Mouse (Mus musculus): ENCODE results near the gene F12.

The F12 gene
- long read RNA-seq, experiment 1 = 0 reads
- long read RNA-seq, experiment 2 = 0 reads

DNA sequence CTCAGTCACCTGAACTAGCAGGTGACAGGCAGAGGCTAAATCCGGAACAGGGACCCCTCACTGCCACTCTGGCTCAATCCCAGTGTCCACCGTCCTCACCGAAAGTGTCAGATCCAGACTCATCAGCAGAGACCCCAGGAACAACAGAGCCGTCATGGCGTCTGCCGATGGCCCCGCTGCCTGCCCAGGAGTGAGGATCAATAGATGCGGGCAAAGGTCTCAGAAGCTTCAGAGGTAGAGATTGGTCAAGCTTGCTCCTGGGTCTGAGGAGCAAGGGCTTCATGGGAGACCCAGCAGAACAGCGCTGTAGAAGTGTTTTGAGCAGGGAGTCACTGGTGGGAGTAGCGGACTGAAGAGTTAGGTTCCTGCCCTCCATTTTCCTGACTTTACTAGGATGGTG lies at the start of gene F12:
TSS of gene F12 (minus strand) at position 181 of the 400 bp plus-strand sequence.
- intact Hi-C loops (cut with DNase I) = no loop called here

DNA sequence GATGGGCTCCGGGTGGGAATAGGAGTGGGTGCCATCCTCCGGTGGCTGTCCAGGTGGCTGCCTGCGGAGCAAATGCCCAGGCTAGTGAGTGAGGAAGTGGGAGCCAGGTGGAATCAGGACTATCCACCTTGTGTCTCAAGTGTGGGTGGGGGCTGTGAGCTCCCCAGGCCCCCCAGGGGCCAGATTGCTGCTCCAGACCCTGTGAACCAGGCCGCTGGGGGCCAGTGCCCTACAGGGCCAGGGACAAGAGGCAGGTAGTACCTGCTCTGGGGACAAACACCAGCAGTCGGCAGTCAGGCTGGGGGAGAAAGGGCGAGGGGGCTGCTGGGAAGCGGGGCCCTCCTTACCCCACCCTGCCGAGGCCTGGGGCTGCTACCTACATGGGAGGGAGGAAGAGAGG lies 49.7 kb upstream of the F12 start:
- intact Hi-C loops (cut with DNase I) = no loop called here

DNA sequence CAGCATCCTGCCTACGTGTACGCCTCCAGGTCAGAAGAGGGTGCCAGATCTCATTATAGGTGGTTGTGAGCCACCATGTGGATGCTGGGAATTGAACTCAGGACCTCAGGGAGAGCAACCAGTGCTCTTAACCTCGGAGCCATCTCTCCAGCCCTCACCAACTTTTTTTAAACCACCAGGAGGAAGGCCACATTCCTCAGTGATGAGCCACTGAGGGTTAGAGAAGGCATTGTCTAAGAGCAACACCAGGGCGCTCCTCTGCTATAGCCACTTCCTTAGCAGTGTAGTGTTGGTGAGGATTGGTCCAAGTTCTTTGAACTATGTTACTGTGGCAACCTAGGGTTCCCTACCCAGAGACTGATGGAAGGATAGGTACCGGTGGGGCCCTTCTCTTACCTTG lies 49.2 kb upstream of the F12 start:
- intact Hi-C loops (cut with DNase I) = no loop called here

DNA sequence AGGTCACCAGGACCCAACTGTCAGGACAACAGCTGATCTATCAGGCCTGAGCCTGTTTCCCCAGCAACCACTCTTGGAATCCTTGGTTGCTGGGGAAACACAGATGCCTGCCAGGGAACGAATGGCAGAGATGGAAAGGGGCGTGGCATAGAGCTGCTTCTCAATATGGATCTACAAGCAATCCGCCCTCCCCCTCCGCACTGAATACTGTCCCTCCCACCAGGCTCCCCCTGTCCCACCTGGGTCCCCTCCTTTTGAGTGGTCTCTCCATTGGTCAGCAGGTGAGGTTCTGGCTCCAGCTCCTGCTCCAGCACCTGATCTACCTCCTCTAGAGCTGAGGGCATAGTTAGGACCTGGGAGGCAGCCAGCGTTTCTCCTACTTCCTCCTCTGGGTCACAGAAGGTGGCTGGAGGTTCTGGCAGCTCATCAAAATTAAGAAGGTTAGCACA lies 48.1 kb upstream of the F12 start:
- intact Hi-C loops (cut with DNase I) = no loop called here

DNA sequence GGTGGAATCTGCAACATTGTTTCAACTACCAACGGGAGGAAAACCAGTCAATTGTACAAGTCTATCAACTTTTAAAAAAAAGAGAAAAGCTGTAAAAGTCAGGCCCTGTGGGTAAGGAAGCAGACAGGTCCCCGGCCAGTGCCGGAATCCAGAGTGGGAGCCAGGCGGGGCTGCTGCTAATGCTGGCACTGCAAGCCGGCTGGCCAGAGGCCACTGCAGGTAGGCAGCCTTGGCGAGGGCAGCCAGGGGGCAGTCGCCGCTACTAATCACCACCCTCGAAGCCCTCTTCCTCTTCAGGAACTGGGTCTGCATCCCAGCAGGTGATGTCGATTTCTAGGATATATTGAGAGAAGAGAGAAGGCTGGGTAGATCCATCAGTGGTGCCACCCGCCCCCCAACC lies 47.4 kb upstream of the F12 start:
- intact Hi-C loops (cut with DNase I) = loop anchor here (2.0 kb wide), 1 partner anchor 43 kb away; no protein-coding TSS in a partner anchor

DNA sequence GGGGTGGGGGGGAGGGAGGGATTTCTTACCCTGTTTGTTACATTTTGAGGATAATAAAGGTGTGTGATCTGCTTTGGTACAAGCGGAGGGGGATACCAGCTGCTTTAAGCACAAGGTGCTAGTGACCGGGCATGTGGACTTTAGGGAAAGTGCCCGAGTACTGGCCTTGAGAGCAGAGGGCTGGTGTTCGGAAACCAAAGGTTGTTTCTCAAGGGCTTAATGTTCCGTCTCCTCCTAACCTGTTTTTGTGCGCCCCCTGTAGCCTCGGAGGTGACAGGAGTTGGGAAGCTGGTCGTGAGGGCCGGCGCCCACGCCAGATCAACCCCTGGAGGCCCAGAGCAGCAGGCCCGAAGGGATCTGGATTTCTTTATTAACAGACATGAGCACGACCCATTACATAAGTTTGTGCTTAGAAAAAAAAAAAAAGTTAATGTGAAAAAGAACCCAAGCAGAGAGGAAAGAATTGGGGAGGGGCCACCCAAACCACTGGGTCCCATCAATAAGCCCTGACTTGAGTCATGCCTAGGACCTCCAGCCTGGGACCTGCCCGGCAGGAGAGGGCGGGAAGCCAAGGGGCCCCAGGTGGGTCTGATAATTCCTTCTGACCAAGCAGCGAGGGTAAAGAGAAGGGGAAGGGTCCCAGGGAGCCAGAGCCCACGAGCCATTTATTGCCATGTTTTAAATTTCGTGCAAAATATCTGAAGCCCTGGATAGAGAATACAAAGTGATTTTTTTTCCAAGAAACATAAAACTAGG lies 46.7 kb upstream of the F12 start:
- intact Hi-C loops (cut with DNase I) = loop anchor here (2.0 kb wide), 1 partner anchor 44 kb away; no protein-coding TSS in a partner anchor

DNA sequence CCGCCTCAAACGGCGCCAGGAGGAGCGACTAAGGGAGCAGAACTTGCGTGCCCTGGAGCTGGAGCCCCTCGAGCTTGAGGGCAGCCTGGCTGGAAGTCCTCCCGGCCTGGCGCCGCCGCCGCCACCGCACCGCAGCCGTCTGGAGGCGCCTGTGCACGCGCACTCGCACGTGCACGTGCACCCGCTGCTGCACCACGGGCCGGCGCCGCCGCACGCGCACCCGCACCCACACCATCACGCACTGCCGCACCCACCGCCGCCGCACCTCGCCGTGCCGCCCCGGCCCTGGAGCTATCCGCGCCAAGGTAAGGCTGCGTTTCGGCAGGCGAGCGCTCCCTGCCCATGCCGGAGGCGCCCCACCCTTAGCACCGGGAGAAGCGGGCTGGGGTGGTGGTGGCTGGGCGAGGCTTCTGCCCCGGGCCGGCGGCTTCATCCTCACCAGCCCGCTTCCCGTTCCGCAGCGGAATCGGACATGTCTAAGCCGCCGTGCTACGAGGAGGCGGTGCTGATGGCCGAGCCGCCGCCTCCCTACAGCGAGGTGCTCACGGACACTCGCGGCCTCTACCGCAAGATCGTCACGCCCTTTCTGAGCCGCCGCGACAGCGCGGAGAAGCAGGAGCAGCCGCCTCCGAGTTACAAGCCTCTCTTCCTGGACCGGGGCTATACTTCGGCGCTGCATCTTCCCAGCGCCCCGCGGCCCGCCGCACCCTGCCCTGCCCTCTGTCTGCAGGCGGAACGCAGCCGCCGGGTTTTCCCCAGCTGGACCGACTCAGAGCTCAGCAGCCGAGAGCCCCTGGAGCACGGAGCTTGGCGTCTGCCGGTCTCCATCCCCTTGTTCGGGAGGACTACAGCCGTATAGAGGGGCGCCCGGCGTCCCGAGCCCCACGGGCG lies 45.8 kb upstream of the F12 start:
- intact Hi-C loops (cut with DNase I) = loop anchor here (2.0 kb wide), 1 partner anchor 44 kb away; no protein-coding TSS in a partner anchor

DNA sequence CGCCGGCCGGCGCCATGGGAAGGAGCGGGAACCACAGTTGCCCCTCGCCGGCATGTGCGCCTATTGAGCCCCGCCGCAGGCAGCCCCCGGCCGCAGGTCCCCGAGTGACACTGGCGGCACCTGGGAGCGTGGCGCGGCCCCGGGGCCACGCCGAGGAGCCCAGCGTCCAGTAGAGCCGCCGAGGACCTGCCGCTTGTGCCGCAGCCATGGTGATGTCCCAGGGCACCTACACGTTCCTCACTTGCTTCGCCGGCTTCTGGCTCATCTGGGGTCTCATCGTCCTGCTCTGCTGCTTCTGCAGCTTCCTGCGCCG lies 45.2 kb upstream of the F12 start:
- intact Hi-C loops (cut with DNase I) = loop anchor here (2.0 kb wide), 3 partner anchors 45 to 67 kb away; no protein-coding TSS in a partner anchor

DNA sequence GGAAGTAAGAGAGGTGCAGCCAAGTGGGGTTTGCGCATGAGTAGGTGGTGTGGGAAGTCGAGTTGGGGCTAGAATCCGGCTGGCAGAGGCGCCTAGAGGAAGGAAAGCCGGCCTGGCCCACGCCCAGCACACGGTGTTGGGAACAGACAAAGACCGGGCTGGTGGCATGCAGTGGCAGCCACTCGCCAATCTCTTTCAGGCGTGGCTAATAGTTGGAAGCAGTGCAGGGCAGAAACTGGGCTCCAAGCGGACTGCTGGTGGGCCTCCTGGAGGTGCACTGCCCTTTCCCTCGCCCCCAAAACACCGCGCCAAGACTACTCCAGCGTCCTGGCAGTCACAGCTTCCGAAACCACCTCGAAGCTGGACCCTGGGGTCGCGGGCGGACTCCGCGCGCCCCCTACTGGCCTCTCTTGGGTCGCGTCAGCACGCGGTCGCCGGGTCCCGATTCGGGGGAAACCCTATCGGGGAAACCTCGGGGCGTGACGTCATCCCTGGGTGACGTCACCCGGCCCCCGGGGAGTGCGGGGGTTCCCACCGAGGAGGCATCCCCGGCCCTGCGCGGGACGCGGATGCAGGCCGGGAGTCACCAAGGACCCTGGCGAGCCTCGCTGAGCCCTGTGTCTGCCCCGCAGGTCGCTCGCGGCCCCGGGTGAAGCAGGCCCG lies 44.7 kb upstream of the F12 start:
- intact Hi-C loops (cut with DNase I) = loop anchor here (2.0 kb wide), 2 partner anchors 50 to 66 kb away; no protein-coding TSS in a partner anchor

DNA sequence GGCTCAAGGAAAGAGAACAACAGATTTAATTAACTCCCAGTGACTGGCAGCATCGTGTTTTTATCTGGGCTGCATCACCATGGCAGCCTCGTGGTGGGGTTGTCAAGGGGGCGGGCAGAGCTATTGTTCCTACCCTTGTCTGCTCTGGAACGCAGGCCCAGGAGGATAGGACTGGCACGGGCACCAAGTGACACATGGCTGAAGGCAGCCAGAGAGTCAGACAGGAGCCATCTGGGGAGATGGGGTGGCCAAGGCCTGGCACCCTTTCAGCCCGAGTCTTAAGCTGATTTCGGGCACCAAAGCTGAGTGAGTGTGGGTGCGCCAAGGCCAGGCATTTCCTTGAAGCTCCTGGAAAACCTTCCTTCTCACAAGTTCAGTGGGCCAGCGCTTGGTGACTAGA lies 43.8 kb upstream of the F12 start:
- intact Hi-C loops (cut with DNase I) = loop anchor here (2.0 kb wide), 2 partner anchors 50 to 66 kb away; no protein-coding TSS in a partner anchor

DNA sequence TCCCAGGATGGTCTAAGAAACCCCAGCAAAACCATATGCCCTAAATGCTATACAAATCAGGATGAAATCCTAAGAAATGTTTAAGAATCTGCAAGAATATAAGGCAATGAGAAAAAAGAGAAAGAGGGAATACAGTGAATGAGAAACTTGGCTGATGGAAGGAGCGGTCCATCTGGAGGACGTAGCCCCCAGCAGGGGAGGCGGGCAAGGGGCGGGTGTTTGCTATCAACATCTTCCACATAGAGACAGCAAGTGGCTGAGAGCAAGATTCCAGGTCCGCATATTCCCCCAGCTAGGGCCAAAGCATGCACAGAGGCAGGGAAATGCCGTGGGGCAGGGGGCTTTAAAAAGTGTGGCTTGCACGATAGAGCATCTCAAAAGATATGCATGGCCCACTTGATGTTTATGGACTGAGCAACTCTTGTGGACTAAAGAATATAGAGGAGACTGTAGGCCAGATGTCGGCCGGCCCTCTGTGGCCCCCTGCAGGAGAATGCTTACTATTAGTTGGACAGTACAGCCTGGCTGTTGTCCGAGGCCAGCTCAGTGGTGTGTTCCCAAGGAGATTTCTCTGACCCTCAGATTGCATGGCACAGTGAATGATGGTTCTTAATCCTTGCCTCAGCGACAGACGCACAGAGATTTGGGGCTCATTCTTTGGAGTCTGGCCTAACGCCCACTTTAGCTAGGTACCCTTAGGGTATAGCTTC lies 42.4 kb upstream of the F12 start:
- intact Hi-C loops (cut with DNase I) = no loop called here

DNA sequence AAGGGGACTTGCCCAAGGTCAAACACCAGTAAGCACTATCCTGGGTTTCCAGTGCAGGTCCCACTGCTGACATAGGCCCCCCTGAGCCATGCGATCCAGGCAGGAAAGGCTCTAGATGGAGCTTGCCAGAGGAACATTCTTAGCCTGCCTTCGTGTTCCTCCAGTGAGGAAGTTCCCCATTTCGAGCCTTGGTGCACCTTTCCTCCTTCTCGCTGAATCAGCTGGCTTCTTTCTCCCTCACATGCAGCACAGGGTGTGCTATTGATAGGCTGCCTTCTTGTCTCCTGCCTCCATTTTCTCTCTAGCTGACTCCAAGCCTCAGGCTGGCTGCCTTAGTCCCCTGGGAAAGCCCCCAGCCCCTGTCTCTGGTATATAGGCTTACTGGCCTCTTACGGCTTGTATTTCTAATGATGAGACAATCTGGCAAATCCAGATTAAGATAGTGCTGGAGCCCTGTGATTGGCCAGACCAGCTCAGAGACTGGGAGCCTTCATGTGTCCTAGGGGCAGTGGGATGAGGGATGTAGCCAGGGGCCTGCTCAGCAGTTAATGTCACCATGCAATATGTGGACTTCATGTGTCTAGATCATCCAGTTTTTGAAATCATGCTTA lies 39.3 kb upstream of the F12 start:
- intact Hi-C loops (cut with DNase I) = no loop called here

DNA sequence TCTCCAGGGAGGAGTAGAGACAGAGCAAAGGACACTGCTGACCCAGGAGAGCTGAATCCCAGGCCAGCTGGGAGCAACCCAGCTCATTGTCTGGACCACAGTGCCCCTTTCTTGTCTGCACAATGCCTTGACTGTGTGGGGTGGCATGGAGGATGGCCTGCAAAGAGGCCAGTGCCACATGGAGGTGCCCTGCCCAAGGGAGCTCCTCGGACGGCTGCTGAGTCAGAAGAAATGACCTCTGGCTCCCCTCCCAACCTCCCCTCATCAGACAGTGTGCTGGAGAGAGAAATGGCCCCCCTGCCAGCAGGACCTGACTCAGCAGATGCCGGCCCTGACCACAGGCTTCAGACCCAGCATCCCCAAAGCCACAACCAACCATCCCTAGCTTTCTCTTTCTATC lies 38.6 kb upstream of the F12 start:
- intact Hi-C loops (cut with DNase I) = no loop called here

DNA sequence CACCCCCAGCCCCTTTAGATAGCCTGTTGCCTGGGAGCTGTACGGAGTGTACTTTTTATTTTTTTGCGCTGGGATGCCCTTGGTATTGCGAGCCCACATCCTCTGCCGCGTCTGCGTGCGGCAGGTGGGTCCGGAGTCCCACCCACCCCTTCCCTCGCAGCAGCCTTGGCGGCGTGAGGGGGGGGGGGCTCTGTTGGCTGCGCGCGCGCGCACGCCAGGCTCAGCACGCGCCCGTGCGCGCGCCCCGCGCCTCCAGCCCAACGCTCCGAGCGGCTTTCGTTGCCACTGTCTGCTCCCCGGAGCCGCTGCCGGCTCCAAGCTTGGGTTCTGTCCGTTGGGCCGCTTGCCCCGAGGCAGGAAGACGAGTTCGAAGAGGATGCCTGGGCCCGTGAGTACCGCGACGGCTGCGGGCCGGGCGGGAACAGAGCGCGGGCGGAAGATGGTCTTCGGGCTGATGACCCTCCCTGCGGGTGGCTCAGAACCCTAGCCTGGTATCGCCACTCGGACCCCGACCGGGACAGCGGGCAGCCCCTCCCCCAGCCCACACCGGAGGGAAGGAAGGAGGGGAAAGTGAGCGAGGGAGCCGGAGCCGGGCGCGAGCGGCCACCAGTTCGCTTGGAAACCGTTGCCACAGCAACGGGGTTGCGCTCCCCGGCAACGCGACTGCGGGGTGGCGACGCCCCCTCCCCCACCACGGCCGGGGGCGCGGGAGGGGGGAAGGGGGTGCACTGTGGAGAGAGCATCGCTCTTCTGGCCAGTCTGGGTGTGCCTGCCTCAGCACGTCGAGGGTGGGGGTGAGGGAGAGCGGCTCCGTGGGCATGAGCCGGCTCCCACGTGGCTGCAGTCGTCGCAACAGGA lies 37.7 kb upstream of the F12 start, which contains the start of gene Prr7:
TSS of gene Prr7 (plus strand) at position 241 of the 858 bp plus-strand sequence.
- intact Hi-C loops (cut with DNase I) = no loop called here

DNA sequence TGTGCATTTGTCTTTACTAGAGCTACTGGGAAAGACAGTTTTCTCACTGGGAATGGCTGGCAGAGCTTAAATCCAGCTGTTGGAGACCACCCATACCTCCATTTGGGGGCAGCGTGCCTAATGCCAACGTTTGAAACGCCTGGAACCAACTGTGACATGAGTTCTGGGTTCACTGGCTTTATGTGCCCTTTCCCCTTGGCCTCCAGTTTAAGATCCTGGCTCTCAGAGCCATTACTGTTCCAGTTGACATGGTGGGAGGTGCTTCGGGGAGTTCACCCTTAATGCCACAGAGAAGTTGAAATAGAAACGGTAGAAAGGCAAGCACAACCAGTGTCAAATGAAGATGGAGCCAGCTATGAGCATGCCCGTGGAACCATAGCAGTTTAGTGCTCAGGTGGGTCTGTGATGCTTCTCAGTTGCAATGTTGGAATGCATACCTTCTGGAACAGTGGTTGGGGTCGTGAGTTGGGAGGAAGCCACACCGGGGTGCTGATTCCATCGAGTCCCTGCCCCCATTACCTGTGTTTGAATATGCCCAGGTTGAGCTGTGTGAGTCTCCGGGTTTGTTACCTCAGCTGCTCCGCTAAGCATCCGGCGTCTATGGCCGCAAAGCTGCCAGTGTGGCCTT lies 36.9 kb upstream of the F12 start:
- intact Hi-C loops (cut with DNase I) = no loop called here

DNA sequence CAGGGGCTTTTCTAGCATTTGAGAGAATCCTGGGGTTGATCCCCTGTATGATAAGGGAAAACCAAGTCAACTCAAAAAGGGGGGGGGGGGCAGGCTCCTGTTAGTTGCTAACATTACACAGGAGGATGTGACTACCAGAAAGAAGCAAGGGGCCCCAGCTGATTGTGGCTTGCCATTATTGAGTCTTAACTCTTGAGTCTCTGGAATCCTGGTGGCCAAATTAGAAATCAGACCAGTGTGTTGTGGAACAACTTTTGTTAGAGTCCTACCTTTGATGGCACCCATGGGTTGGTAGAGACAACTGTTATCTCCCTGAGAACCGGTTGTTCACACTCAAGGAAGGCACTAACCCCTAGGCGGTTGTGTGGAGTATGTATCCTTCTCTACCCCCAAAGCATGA lies 36.4 kb upstream of the F12 start:
- intact Hi-C loops (cut with DNase I) = no loop called here

DNA sequence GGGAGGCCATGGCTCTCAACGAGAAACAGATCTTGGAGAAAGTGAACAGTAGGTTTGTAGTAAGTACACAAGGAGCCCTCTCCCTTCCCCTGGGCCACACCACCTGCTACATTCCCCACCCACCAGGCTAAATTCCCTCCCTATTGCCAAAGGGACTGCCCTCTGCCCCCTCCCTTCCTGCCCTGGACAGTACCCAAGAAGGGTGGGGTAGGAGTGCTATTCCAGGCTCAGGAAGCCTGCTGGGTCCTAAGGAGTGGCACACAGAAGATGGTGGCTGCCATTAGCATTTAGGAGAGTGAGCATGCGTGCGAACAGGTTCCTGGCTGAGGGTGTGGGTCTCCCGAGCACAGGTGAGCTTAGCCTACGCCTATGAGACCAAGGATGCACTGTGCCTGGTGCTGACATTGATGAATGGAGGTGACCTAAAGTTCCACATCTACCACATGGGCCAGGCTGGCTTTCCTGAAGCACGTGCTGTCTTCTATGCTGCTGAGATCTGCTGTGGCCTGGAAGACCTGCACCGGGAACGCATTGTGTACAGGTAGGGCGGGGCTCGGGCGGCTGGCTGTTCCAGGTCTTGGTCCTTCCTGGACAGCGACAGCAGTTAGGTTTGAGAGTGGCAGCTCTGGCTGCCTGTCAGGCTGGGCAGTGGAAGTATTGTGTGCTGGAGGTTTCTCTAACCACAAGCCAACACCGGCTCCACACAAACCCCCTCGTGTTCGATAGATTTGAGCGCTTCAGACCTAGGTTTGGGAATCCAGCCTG lies 25.4 kb upstream of the F12 start:
- intact Hi-C loops (cut with DNase I) = no loop called here

DNA sequence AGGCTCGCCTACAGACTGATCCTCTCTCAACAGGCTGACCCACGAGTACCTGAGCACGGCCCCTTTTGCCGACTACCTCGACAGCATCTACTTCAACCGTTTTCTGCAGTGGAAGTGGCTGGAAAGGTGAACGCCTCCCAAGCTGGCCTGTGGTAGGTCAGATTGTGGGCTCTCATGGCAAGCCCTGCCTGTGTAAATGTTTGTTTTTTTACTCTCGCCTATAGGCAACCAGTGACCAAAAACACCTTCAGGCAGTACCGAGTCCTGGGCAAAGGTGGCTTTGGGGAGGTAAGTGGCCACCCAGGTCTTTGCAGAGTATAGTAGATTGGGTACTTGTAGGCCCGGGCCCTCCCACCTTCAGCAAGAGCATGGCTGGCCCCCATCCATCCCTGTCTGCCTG lies 24.7 kb upstream of the F12 start:
- intact Hi-C loops (cut with DNase I) = no loop called here
